Mouse (Mus musculus) kidney, embryonic 14.5 days (tissue): ENCODE measurements around the gene Terb2. TPM values are rescaled to one million over a fixed set of nuclear protein-coding genes. Genes with fewer than 3 reads are reported as not detected.
A peak's percentile ranks its signal among the peaks of the same experiment; 100 is the strongest.

Source experiments
- ATAC-seq: fragments of 200-750 bp; cut with Nextera tagmentation; 2 replicates; pipeline ENCODE4 v1.8.0; 2017; ENCODE audit warnings: moderate number of reproducible peaks, mild to moderate bottlenecking, moderate TSS enrichment, moderate library complexity; ENCODE audit not compliant: low FRiP score, low TSS enrichment
- H3K27ac ChIP-seq: fragments of 300-500 bp; sonication (generic); 2 replicates; pipeline ENCODE4 v1.5.1; 2014; ENCODE audit warnings: low read depth, mild to moderate bottlenecking, low read length, moderate library complexity, mixed read lengths
- H3K27me3 ChIP-seq: fragments of 300-500 bp; sonication (generic); 2 replicates; pipeline ENCODE4 v1.6.1; 2014; ENCODE audit warnings: mild to moderate bottlenecking, low read length; ENCODE audit not compliant: control insufficient read depth, insufficient read depth
- H3K36me3 ChIP-seq: fragments of 300-500 bp; sonication (generic); 2 replicates; pipeline ENCODE4 v1.6.1; 2014; ENCODE audit warnings: low read length, mixed read lengths; ENCODE audit not compliant: control insufficient read depth, insufficient read depth
- H3K4me1 ChIP-seq: fragments of 300-500 bp; sonication (generic); 2 replicates; pipeline ENCODE4 v1.6.1; 2014; ENCODE audit warnings: low read length, mixed read lengths; ENCODE audit not compliant: control insufficient read depth, insufficient read depth
- H3K4me2 ChIP-seq: fragments of 300-500 bp; sonication (generic); replicated peaks from 2 replicates; pipeline ENCODE4 v1.6.1; 2014; ENCODE audit warnings: low read depth, mild to moderate bottlenecking, low read length
- H3K4me3 ChIP-seq: fragments of 300-500 bp; sonication (generic); 2 replicates; pipeline ENCODE4 v1.5.1; 2014; ENCODE audit warnings: mild to moderate bottlenecking, low read length
- H3K9ac ChIP-seq: fragments of 300-500 bp; sonication (generic); 2 replicates; pipeline ENCODE4 v1.6.1; 2014; ENCODE audit warnings: low read depth, mild to moderate bottlenecking, low read length, moderate library complexity
- H3K9me3 ChIP-seq: fragments of 300-500 bp; sonication (generic); 2 replicates; pipeline ENCODE4 v1.6.1; 2016; ENCODE audit warnings: low read length; ENCODE audit not compliant: control insufficient read depth
- WGBS: fragments of 180-500 bp; shearing (Covaris S2); extraction: QIAGEN DNeasy Blood & Tissue Kit; methylation state at CpG from one replicate; pipeline ENCODE4 v1.1.7; 2014; 5-methylcytosine and 5-hydroxymethylcytosine counted together
- polyA plus RNA-seq: library from polyadenylated mRNA; unstranded; fragments of >200 nt; fragmentation: Nextera tagmentation; extraction: Ambion mirVana; gene quantifications from 2 replicates; pipeline ENCODE4 v1.2.1, GENCODE M21; 2014

Terb2 gene
- polyA plus RNA-seq, 1 experiment from 2014 or later: not detected

- Histone ChIP-seq H3K4me3 (peak overlapping the region; percentile 63), H3K27ac (peak overlapping the region; percentile 66; the same call in 1 of the 2 replicates), H3K9me3 (no peaks in the 10 kb centered on the region), H3K27me3 (no peaks in the 10 kb centered on the region), H3K4me2 (peak overlapping the region; percentile 86), H3K36me3 (peaks cover 10% of the 10 kb centered on the region; the same call in 1 of the 2 replicates), H3K4me1 (0 out of 2 replicates have a peak, but pooled peaks cover 8% of the 10 kb centered on the region), H3K9ac (peak overlapping the region; percentile 72)
- ATAC-seq: 0 out of 2 replicates have a peak, but pooled peaks have one; percentile 44
- WGBS: 31% methylated on average over 18 of the region's 18 CpGs
Observed at GRCm38 (mm10) chr2:122148242-122148917, 37.7 kb upstream of the Terb2 start.

- Histone ChIP-seq H3K4me2 (no peak overlapping the region), H3K4me3 (no peak overlapping the region), H3K27me3 (no peaks in the 10 kb centered on the region), H3K27ac (no peak overlapping the region), H3K36me3 (peaks cover 10% of the 10 kb centered on the region; the same call in 1 of the 2 replicates), H3K9ac (no peak overlapping the region), H3K9me3 (no peaks in the 10 kb centered on the region), H3K4me1 (0 out of 2 replicates have a peak, but pooled peaks cover 8% of the 10 kb centered on the region)
- 93% methylated on average over 6 of the region's 6 CpGs for WGBS
- ATAC-seq: no peak
Observed at GRCm38 (mm10) chr2:122149316-122149715, 36.8 kb upstream of the Terb2 start.

GRCm38 (mm10) chr2:122149716-122150115 lies 36.4 kb upstream of the Terb2 start:
- 73% methylated on average over 3 of the region's 3 CpGs for WGBS

GRCm38 (mm10) chr2:122151221-122151620 lies 34.9 kb upstream of the Terb2 start:
- no peak overlapping the region for H3K4me2 ChIP-seq
- no peaks in the 10 kb centered on the region for H3K27me3 ChIP-seq
- WGBS: 100% methylated on average over 1 of the region's 1 CpGs
- H3K27ac ChIP-seq: no peak overlapping the region
- no peaks in the 10 kb centered on the region for H3K9me3 ChIP-seq
- H3K9ac ChIP-seq: no peak overlapping the region
- 0 out of 2 replicates have a peak, but pooled peaks cover 8% of the 10 kb centered on the region for H3K4me1 ChIP-seq
- peaks cover 10% of the 10 kb centered on the region; the same call in 1 of the 2 replicates for H3K36me3 ChIP-seq
- no peak overlapping the region for H3K4me3 ChIP-seq
- no peak for ATAC-seq

More at GRCm38 (mm10) chr2:122149716-122150115, 36.4 kb upstream of the Terb2 start:
- Histone ChIP-seq H3K4me2 (no peak overlapping the region), H3K4me3 (no peak overlapping the region), H3K9me3 (no peaks in the 10 kb centered on the region), H3K27ac (no peak overlapping the region), H3K36me3 (peaks cover 10% of the 10 kb centered on the region; the same call in 1 of the 2 replicates), H3K4me1 (0 out of 2 replicates have a peak, but pooled peaks cover 8% of the 10 kb centered on the region), H3K9ac (no peak overlapping the region), H3K27me3 (no peaks in the 10 kb centered on the region)
- ATAC-seq: no peak

GRCm38 (mm10) chr2:122152850-122153249 lies 33.2 kb upstream of the Terb2 start:
- WGBS: 90% methylated on average over 3 of the region's 3 CpGs
- no peak overlapping the region for H3K4me3 ChIP-seq
- H3K4me1 ChIP-seq: 0 out of 2 replicates have a peak, but pooled peaks cover 8% of the 10 kb centered on the region
- ATAC-seq: no peak
- peaks cover 10% of the 10 kb centered on the region; the same call in 1 of the 2 replicates for H3K36me3 ChIP-seq
- H3K27me3 ChIP-seq: no peaks in the 10 kb centered on the region
- no peak overlapping the region for H3K9ac ChIP-seq
- H3K4me2 ChIP-seq: no peak overlapping the region
- H3K9me3 ChIP-seq: no peaks in the 10 kb centered on the region
- H3K27ac ChIP-seq: no peak overlapping the region

GRCm38 (mm10) chr2:122153681-122154365 lies 32.2 kb upstream of the Terb2 start:
- H3K4me3 ChIP-seq: no peak overlapping the region
- no peaks in the 10 kb centered on the region for H3K27me3 ChIP-seq
- no peak overlapping the region for H3K27ac ChIP-seq
- H3K9ac ChIP-seq: no peak overlapping the region
- H3K36me3 ChIP-seq: peaks cover 10% of the 10 kb centered on the region; the same call in 1 of the 2 replicates
- WGBS: 83% methylated on average over 7 of the region's 7 CpGs
- 0 out of 2 replicates have a peak, but pooled peaks cover 3% of the 10 kb centered on the region for H3K4me1 ChIP-seq
- no peaks in the 10 kb centered on the region for H3K9me3 ChIP-seq
- no peak for ATAC-seq
- H3K4me2 ChIP-seq: no peak overlapping the region

- Histone ChIP-seq H3K27me3 (no peaks in the 10 kb centered on the region), H3K4me2 (no peak overlapping the region), H3K4me3 (no peak overlapping the region), H3K27ac (no peak overlapping the region), H3K9me3 (no peaks in the 10 kb centered on the region), H3K9ac (no peak overlapping the region), H3K36me3 (peaks cover 10% of the 10 kb centered on the region; the same call in 1 of the 2 replicates), H3K4me1 (no peaks in the 10 kb centered on the region)
- 90% methylated on average over 2 of the region's 2 CpGs for WGBS
- no peak for ATAC-seq
Observed at GRCm38 (mm10) chr2:122154479-122154878, 31.6 kb upstream of the Terb2 start.

- Histone ChIP-seq H3K9ac (no peak overlapping the region), H3K4me2 (no peak overlapping the region), H3K27ac (no peak overlapping the region), H3K27me3 (no peaks in the 10 kb centered on the region), H3K9me3 (no peaks in the 10 kb centered on the region), H3K36me3 (peaks cover 10% of the 10 kb centered on the region; the same call in 1 of the 2 replicates), H3K4me3 (no peak overlapping the region), H3K4me1 (no peaks in the 10 kb centered on the region)
- ATAC-seq: no peak
- WGBS: 81% methylated on average over 2 of the region's 2 CpGs
Observed at GRCm38 (mm10) chr2:122155292-122155691, 30.8 kb upstream of the Terb2 start.
